Mouse (Mus musculus): Measurements from ENCODE around the gene Kcmf1. TPM values are rescaled to one million over a fixed set of nuclear protein-coding genes. Genes with fewer than 3 reads are reported as not detected.

The Kcmf1 gene
- polyA plus RNA-seq, 1 experiment: 108 TPM

DNA sequence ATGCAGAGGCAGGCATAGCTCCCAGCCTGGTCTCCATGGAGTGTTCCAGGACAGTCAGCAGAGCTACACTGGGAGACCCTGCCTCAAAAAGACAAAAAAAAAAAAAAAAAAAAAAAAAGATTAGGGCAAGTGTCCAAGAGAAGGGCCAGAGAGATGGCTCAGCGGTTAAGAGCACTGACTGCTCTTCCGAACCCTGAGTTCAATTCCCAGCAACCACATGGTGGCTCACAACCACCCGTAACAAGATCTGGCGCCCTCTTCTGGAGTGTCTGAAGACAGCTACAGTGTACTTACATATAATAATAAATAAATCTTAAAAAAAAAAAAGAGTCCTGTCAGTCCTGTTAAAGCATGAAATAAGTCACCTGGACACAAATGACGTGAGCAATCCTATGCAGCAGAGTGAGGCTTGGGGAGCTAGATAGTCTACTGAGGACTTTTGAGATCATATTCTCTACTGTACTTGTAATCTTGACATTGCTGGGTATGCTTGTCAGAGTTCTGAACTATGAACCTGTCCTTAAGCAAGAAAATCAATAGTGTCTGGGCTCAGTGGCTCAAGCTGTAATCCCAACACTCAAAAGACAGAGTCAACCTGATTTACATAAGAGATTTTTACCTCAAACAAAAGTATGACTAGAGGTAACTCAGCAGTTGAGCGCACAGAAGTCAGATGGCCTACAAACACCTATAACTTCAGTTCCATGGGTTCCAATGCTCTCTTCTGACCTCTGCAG lies 2.6 kb upstream of the Kcmf1 start:
- Histone ChIP-seq H3K4me1 (ENCODE audit: control insufficient read depth, insufficient read depth, low read length) (peaks cover 4% of the 10 kb centered on the region), H3K4me3 (replicated peaks; ENCODE audit: extremely low read depth, low read depth, low read length) (no peak overlapping the region)
- 85% methylated on average over 6 of the region's 6 CpGs for WGBS
- no peak for TF ChIP-seq CTCF (IDR thresholded peaks at IDR 0.05; ENCODE audit: insufficient read depth, low read length)
- TF ChIP-seq POLR2A (IDR thresholded peaks at IDR 0.05; ENCODE audit: borderline replicate concordance, extremely low read depth, low read depth, low read length): no peak
- no peak for DNase-seq

DNA sequence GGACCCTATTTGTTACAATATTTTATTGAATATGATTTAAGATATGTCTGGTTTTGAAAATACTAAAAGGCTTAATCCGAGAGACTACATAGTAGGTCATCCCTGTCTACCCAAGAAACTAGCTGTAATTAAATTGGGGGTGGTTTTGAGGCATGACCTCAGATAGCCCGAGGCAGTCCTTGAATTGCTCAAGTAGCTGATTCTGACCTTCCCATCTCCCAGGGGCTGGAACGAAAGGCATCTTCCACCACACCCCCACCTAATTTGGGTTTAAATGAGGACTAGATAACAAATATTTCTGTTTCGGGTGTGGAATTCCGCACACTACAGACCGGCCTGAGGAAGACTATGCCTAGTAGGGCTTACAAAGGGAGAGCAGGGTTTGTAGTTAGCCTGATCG lies 1.2 kb upstream of the Kcmf1 start:
- DNase-seq: no peak
- H3K4me1 ChIP-seq (ENCODE audit: control insufficient read depth, insufficient read depth, low read length): peaks cover 8% of the 10 kb centered on the region
- 62% methylated on average over 7 of the region's 7 CpGs for WGBS
- TF ChIP-seq POLR2A (IDR thresholded peaks at IDR 0.05; ENCODE audit: borderline replicate concordance, extremely low read depth, low read depth, low read length): no peak
- TF ChIP-seq CTCF (IDR thresholded peaks at IDR 0.05; ENCODE audit: insufficient read depth, low read length): no peak
- no peak overlapping the region for H3K4me3 ChIP-seq (replicated peaks; ENCODE audit: extremely low read depth, low read depth, low read length)

DNA sequence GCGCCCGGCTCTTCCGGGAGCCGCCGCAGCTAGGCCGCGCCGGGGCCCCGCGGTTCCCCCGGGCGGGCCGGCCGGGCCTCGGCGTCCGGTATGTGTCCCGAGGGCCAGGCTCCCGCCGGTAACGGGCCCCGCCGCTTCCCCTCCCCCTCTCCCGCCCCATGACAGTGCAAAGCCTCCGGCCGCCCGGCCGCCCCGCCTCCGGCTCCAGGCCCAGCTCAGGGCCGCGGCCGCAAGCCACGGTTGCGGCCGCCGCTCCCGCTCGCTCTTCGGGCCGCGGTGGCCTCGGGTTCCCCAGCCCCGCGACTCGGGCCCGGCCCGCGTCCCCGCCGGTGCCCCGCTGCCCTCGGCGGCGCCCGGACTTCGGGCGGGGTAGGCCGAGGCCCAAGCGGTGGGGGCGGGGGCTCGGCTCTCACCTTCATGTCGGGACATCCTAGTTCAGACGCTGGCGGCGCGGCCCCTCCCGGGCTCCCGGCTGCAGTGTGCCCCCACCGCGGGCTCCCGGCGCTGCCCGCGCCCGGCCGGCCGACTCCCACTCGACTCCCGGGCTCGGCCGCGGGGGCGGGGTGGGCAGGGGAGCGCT lies 488 bp downstream of the Kcmf1 start:
- TF ChIP-seq POLR2A (IDR thresholded peaks at IDR 0.05; ENCODE audit: borderline replicate concordance, extremely low read depth, low read depth, low read length): no peak
- no peak for TF ChIP-seq CTCF (IDR thresholded peaks at IDR 0.05; ENCODE audit: insufficient read depth, low read length)
- 2% methylated on average over 84 of the region's 85 CpGs for WGBS
- Histone ChIP-seq H3K4me3 (replicated peaks; ENCODE audit: extremely low read depth, low read depth, low read length) (peak overlapping the region; percentile 63), H3K4me1 (ENCODE audit: control insufficient read depth, insufficient read depth, low read length) (peaks cover 17% of the 10 kb centered on the region)
- DNase-seq: peak; percentile 75

DNA sequence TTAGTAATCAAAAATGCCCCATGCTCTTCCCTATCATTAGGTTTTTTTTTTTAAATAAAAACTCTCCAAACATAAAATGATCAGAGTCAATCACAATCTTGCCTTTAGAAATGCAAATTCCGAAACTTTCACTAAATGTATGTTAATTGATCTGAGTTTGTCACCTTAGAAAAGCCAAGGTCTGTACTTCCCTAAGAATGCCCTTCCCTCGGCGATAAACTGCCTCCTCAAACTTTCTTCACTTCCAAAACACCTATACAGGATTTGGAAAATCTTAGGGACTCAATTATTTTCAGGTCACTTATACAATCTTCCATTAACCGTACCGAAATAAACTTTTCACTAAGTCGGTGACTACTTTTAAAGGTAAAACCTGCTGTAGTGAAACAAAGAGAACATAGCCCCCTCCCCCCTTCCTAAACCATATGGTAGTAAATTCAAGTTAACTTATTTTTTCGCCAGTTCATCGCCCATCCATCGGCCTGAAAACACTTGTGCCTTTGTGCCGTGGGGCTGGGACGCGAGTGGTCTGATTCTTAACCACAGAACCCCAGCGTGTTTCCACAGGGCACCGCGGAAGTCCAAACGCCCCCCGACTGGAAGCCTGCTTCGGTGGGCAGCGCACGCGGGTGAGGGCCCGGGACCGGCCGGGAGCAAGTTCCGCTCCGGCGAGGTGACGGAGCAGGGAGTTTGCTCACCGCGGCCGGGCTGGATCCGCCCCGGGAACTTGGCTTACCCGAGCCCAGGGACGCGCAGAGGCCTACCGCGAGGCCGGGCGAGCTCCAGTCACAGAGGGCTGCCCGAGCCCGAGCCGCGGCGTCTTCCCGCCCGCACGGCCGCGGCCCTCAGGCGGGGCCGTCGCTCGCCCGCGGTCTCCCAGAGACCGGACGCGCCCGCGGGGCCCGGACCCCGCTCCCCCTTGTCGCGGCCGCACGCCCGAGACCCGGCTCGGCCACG lies 1.3 kb downstream of the Kcmf1 start:
- TF ChIP-seq POLR2A (IDR thresholded peaks at IDR 0.05; ENCODE audit: borderline replicate concordance, extremely low read depth, low read depth, low read length): no peak
- no peak for TF ChIP-seq CTCF (IDR thresholded peaks at IDR 0.05; ENCODE audit: insufficient read depth, low read length)
- peak overlapping the region; percentile 63 for H3K4me3 ChIP-seq (replicated peaks; ENCODE audit: extremely low read depth, low read depth, low read length)
- DNase-seq: peak; percentile 71
- WGBS: under 1% methylated on average over 71 of the region's 71 CpGs
- H3K4me1 ChIP-seq (ENCODE audit: control insufficient read depth, insufficient read depth, low read length): peaks cover 18% of the 10 kb centered on the region

GRCm38 (mm10) chr6:72895000-72895399 lies 4.8 kb downstream of the Kcmf1 start:
- H3K4me3 ChIP-seq (replicated peaks; ENCODE audit: extremely low read depth, low read depth, low read length): no peak overlapping the region
- peaks cover 15% of the 10 kb centered on the region for H3K4me1 ChIP-seq (ENCODE audit: control insufficient read depth, insufficient read depth, low read length)
- 26% methylated on average over 3 of the region's 3 CpGs for WGBS
- no peak for TF ChIP-seq CTCF (IDR thresholded peaks at IDR 0.05; ENCODE audit: insufficient read depth, low read length)
- TF ChIP-seq POLR2A (IDR thresholded peaks at IDR 0.05; ENCODE audit: borderline replicate concordance, extremely low read depth, low read depth, low read length): no peak
- DNase-seq: no peak

DNA sequence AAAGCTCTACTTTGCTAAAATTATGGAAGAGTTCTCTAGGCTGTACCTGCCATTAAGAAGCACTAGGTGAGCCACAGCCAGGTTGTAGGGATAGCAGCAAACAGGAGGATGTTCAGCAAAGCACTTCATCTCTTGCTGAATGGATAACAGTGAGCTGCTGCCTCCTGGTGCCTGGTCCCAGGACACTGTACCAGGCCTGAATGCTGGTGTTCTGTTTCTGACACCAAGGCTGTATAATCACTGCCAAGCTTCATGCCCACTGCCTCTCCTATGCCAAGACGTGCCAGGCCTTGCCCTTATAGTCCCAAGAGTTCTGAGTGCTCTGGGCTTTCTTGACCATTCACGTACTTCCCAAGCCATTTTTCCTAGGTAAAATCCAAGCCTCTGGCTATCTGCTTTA lies 8.5 kb downstream of the Kcmf1 start:
- H3K4me3 ChIP-seq (replicated peaks; ENCODE audit: extremely low read depth, low read depth, low read length): no peak overlapping the region
- H3K4me1 ChIP-seq (ENCODE audit: control insufficient read depth, insufficient read depth, low read length): peaks cover 18% of the 10 kb centered on the region
- 65% methylated on average over 2 of the region's 2 CpGs for WGBS
- DNase-seq: no peak
- TF ChIP-seq POLR2A (IDR thresholded peaks at IDR 0.05; ENCODE audit: borderline replicate concordance, extremely low read depth, low read depth, low read length): no peak
- TF ChIP-seq CTCF (IDR thresholded peaks at IDR 0.05; ENCODE audit: insufficient read depth, low read length): peak; percentile 24; the same call in 1 of the 2 replicates

- 45% methylated on average over 2 of the region's 2 CpGs for WGBS
- H3K4me1 ChIP-seq (ENCODE audit: control insufficient read depth, insufficient read depth, low read length): peaks cover 14% of the 10 kb centered on the region
- DNase-seq: no peak
- no peak for TF ChIP-seq CTCF (IDR thresholded peaks at IDR 0.05; ENCODE audit: insufficient read depth, low read length)
- no peak for TF ChIP-seq POLR2A (IDR thresholded peaks at IDR 0.05; ENCODE audit: borderline replicate concordance, extremely low read depth, low read depth, low read length)
- no peak overlapping the region for H3K4me3 ChIP-seq (replicated peaks; ENCODE audit: extremely low read depth, low read depth, low read length)
These were observed 11.1 kb downstream of the Kcmf1 start for GRCm38 (mm10) chr6:72888655-72889054.

- 27% methylated on average over 1 of the region's 1 CpGs for WGBS
- Histone ChIP-seq H3K4me1 (ENCODE audit: control insufficient read depth, insufficient read depth, low read length) (peaks cover 29% of the 10 kb centered on the region), H3K4me3 (replicated peaks; ENCODE audit: extremely low read depth, low read depth, low read length) (no peak overlapping the region)
- TF ChIP-seq POLR2A (IDR thresholded peaks at IDR 0.05; ENCODE audit: borderline replicate concordance, extremely low read depth, low read depth, low read length) (no peak), CTCF (IDR thresholded peaks at IDR 0.05; ENCODE audit: insufficient read depth, low read length) (no peak)
- DNase-seq: no peak
These were observed 14.5 kb downstream of the Kcmf1 start for GRCm38 (mm10) chr6:72885268-72885667.

DNA sequence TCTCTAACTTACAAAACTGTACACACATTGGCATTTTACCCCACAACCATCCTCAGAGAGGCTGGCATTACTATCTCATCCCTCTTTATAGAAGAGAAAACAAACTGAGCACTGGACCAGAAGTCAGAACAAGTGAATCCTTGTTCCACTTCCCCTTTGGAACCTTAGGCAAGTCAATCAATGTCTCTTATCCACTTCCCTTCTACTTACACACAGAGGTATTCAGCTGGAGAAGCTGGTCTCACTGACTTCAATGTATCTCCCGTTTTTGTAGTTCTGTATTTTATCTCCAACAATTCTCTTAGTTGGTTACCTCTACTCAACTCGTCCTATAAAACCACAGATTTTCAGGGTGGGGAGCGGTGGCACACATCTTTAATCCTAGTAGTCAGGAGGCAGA lies 15.0 kb downstream of the Kcmf1 start:
- TF ChIP-seq CTCF (IDR thresholded peaks at IDR 0.05; ENCODE audit: insufficient read depth, low read length) (no peak), POLR2A (IDR thresholded peaks at IDR 0.05; ENCODE audit: borderline replicate concordance, extremely low read depth, low read depth, low read length) (no peak)
- WGBS: 67% methylated on average over 3 of the region's 3 CpGs
- H3K4me3 ChIP-seq (replicated peaks; ENCODE audit: extremely low read depth, low read depth, low read length): no peak overlapping the region
- H3K4me1 ChIP-seq (ENCODE audit: control insufficient read depth, insufficient read depth, low read length): peaks cover 29% of the 10 kb centered on the region
- DNase-seq: no peak

Data from lung, adult 2 months (tissue).